Mouse (Mus musculus): Measurements from ENCODE around the gene Olfml1. TPM values are rescaled to one million over a fixed set of nuclear protein-coding genes. Genes with fewer than 3 reads are reported as not detected.

Olfml1 gene
- polyA plus RNA-seq, 1 experiment from 2014 or later, result 26.0 TPM

- Histone ChIP-seq H3K27ac (replicated peaks; ENCODE audit: low read depth, low read length) (no peak overlapping the region), H3K27me3 (ENCODE audit: control insufficient read depth, insufficient read depth, low read length) (no peaks in the 10 kb centered on the region), H3K9ac (ENCODE audit: low read length) (no peak overlapping the region), H3K4me2 (ENCODE audit: low read depth, severe bottlenecking) (no peak overlapping the region), H3K4me1 (ENCODE audit: control insufficient read depth, insufficient read depth, low read length) (no peaks in the 10 kb centered on the region), H3K36me3 (ENCODE audit: control insufficient read depth, insufficient read depth, low read length) (no peaks in the 10 kb centered on the region), H3K4me3 (ENCODE audit: low read depth, low read length) (no peak overlapping the region), H3K9me3 (ENCODE audit: control insufficient read depth, low read length) (no peaks in the 10 kb centered on the region)
- no peak for DNase-seq (ENCODE audit: low spot score)
- ATAC-seq (ENCODE audit: insufficient number of reproducible peaks, low FRiP score, low TSS enrichment, low read depth), result no peak
- 93% methylated on average over 7 of the region's 7 CpGs for WGBS
Observed at GRCm38 (mm10) chr7:107637398-107637797, 70.2 kb downstream of the Olfml1 start.

DNA sequence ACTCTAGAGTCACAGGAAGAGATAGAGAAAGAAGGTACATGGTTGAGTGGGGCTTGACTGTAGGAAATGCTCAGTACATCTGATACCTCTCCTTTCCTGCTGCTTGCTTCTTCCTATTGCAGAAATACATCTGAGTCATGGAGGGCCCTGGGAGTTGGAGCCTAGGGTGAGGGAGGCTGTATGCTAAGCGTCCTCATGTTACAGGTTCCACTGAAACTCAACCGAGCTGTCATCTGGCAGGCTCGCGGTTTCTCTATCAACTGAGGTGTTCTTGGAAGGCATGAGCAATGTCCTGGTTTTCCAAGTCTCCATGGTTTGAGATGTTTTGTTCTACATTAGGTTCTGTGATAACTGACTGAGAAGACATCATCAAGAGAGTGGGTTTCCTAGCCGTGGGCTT, 70.8 kb downstream of the Olfml1 start:
- DNase-seq (ENCODE audit: low spot score) (no peak), ATAC-seq (ENCODE audit: insufficient number of reproducible peaks, low FRiP score, low TSS enrichment, low read depth) (no peak)
- no peaks in the 10 kb centered on the region for H3K4me1 ChIP-seq (ENCODE audit: control insufficient read depth, insufficient read depth, low read length)
- WGBS, result 82% methylated on average over 5 of the region's 5 CpGs
- H3K9me3 ChIP-seq (ENCODE audit: control insufficient read depth, low read length), result no peaks in the 10 kb centered on the region
- no peak overlapping the region for H3K4me3 ChIP-seq (ENCODE audit: low read depth, low read length)
- no peak overlapping the region for H3K27ac ChIP-seq (replicated peaks; ENCODE audit: low read depth, low read length)
- no peaks in the 10 kb centered on the region for H3K36me3 ChIP-seq (ENCODE audit: control insufficient read depth, insufficient read depth, low read length)
- H3K27me3 ChIP-seq (ENCODE audit: control insufficient read depth, insufficient read depth, low read length), result no peaks in the 10 kb centered on the region
- H3K9ac ChIP-seq (ENCODE audit: low read length), result no peak overlapping the region
- H3K4me2 ChIP-seq (ENCODE audit: low read depth, severe bottlenecking), result no peak overlapping the region

Other genes with a start within 250 kb of the Olfml1 start
- gene Syt9, start 196.7 kb upstream of the Olfml1 start, polyA plus RNA-seq (2014; fragmentation: Nextera tagmentation; extraction: Ambion mirVana), result 2.5 and 2.9 TPM in 2 replicates
- gene Ppfibp2, start 27.8 kb downstream of the Olfml1 start, polyA plus RNA-seq (2014; fragmentation: Nextera tagmentation; extraction: Ambion mirVana), result 18.3 and 18.8 TPM in 2 replicates
- gene 5330417H12Rik, start 57.7 kb downstream of the Olfml1 start, polyA plus RNA-seq (2014; fragmentation: Nextera tagmentation; extraction: Ambion mirVana), result not detected in 2 replicates
- gene Cyb5r2, start 190.6 kb downstream of the Olfml1 start, polyA plus RNA-seq (2014; fragmentation: Nextera tagmentation; extraction: Ambion mirVana), result 0.47 and 0.92 TPM in 2 replicates
- gene Ovch2, start 233.8 kb downstream of the Olfml1 start, polyA plus RNA-seq (2014; fragmentation: Nextera tagmentation; extraction: Ambion mirVana), result not detected in 2 replicates
- not detected in 2 replicates for gene Olfr467, start 244.8 kb downstream of the Olfml1 start, polyA plus RNA-seq (2014; fragmentation: Nextera tagmentation; extraction: Ambion mirVana)